1 mouse cellular context compared by ENCODE assay signal in the genomic region with DNA sequence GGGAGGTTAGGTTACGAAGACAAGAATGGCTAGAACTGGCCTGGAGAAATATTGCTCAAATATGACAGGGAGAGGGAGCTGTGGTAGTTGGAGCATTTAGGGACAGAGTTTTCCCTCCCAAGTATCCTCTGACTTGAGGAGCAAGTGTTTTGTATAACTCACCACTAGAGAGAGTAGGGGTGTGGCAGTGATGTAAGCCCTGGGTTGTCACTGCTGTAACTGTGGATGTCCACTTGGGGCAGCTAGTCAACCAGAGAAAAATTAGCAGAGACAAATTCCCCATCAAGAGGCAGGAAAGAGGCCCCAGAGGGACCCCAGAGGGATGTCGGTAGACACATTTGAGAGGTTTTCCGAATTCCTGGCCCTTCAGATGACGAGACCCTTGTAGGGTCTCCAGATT.
A peak's percentile ranks its signal among the peaks of the same experiment; 100 is the strongest.
TF ChIP-seq lines count a peak whose summit lies in the region.

No protein-coding gene starts in this region.

TF ChIP-seq in CH12.LX, 34 proteins besides CTCF, POLR2A, EP300 and RAD21:
- peak; percentile 73; the same call in 1 of the 2 replicates for TF ChIP-seq SIN3A (IDR thresholded peaks at IDR 0.05; ENCODE audit: low read length)
- TF ChIP-seq TBP (conservative IDR thresholded peaks at IDR 0.05; ENCODE audit: low read depth, low read length), result no peak
- TF ChIP-seq SMC3 (IDR thresholded peaks at IDR 0.05; ENCODE audit: low read depth, low read length), result peak; percentile 56
- peak; percentile 46; the same call in 1 of the 2 replicates for TF ChIP-seq NELFE (IDR thresholded peaks at IDR 0.05; ENCODE audit: low read depth, low read length)
- TF ChIP-seq RCOR1 (conservative IDR thresholded peaks at IDR 0.05; ENCODE audit: low read depth, low read length), result no peak
- TF ChIP-seq MAFK (IDR thresholded peaks at IDR 0.05; ENCODE audit: insufficient replicate concordance, low read length), result no peak
